Mouse (Mus musculus) ES-CJ7 (cell line): ENCODE measurements around the gene Pifo.
A peak's percentile ranks its signal among the peaks of the same experiment; 100 is the strongest.
"Not testable (repeated sequence)": the region's sequence is repeated elsewhere in the genome, so short reads cannot be mapped to it uniquely, and the experiment has no call there.

Experiments
- DNase-seq: peaks from one replicate; pipeline ENCODE4 v3.0.0; 2011; ENCODE audit warnings: low read depth, low spot score

Pifo gene

DNA sequence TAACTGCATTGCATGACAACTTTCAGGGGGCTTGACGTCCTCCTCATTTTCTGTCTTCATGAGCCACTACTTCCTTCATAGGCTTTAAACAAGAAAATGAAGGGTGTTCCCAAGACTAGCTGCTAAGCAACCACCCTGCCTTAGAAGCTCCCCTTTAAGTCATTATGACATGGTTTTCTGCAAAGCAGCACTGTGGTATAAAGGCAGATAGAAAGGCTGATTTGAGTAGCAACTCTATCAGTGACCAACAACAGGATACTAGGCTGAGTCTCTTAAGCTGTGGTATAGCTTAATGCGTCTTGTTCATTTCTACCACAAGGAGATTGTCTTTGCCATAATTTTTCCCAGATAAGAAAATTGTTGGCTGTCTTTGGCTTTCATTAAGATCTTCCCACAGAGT, at the start of gene Pifo:
Gene Pifo (minus strand): TSS at position 101 of the 400 bp plus-strand sequence.
- no peak for DNase-seq

DNA sequence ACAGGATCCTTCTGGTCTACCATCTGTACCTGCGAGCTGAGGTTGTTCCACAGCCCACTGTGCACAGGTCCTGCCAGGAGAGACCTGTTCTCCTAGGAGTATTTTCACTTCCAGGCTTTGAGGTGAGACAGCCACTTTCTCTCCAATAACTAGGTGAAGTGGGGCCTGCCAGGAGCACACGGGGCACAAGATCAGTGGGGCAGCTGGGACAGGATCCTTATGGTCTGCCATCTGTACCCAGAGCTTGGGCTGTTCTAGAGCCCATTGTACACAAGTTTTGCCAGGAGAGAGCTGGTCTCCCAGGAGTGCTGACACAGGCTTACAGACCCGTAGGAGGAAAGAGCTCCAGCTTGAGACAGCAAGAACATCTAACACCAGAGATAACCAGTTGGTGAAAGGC, 43.5 kb upstream of the Pifo start:
- no peak for DNase-seq

DNA sequence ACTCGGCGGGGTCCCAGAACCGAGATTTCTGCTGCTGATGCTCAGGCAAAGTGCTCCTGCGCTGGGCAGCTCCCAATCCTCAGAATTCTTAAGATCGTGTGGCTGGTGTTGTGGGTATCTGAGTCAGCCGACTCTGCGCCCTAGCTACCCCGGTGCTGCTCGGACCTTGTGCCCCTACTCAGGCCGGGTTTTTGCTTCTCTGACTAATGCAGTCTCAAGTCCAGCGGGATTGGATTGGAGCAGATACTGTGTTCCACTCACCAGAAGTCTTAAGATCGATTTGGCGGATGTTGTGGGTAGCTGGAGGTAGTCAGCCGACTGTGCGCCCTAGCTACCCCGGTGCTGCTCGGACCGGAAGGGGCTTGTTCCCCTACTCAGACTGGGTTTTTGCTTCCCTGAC, 37.5 kb upstream of the Pifo start:
- peak; percentile 52 for DNase-seq

DNA sequence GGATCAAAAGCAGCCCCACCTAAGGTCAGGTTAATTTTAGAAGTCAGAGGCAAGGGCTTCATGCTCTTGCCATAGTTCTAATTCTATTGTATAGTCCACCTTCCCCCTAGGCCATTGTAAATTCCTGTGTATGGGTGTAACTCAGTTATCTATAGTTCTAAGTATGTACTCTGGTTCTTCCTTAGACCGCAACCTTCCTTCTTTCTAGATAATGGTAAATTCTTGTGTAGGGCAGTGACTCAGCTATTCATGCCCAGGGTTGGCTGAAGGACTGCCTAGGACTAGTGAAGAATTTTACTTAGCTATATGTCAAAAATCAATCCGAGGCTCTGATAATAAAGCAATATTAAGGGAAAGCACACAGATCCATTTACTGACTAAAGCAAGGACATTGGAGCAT, 25.9 kb upstream of the Pifo start:
- no peak for DNase-seq

DNA sequence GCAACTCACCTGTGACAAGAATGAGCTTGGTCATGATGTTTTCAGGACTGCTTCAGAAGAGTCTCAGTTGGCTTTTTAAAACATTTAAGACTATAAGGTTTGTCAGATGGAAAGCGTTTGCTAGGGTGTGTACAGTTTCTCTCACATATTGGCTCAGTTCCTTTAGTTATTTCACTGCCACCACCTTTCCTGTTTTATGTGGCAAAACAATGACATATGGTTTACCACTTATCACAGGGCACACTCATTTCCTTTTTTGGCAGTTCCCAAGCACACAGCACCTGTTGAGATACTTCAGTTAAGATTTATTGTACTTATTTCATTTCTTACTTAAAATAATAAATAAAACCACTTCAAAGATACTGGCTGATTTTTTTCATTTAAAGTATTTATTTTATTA, 18.3 kb upstream of the Pifo start, which contains the start of gene Chil5:
Gene Chil5 (minus strand): TSS at position 34 of the 400 bp plus-strand sequence.
- no peak for DNase-seq

DNA sequence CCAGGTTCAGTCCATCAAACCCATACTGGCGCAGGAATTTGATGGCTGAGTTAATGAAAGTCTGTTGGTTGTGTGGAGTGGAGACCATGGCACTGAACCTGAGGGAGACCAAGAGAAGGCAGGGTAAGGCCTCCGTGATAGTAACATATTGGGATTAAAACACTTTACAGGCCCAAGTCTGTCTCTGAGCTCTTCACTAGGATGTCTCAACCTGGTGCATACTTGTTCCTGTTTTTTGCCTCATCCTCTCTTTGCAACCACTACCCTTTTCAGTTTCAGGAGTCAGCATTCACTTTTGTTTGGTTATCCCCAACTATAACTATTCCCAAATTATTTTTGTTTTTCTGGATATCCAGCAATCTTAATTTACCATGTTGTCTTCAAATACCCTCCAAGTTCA, 9.7 kb upstream of the Pifo start:
- DNase-seq = no peak

DNA sequence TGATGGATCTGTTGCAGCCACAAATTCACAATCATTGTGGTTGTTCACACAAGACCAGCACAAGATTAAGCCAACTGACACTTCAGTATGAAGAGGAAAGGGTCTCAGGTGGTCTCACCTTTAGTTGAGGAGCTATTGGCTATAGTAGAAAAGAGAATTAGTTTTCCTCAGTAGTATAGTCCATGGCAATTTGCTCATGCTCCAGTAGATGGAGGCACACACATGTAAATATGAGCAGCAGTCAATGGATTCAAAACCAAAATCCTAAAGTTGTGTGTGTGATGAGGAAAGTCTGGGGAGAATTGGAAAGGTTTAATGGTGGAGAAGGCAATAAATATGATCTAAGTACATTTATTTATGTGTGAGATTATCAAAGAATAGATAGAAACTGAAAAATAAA, 7.4 kb upstream of the Pifo start:
- DNase-seq = no peak

DNA sequence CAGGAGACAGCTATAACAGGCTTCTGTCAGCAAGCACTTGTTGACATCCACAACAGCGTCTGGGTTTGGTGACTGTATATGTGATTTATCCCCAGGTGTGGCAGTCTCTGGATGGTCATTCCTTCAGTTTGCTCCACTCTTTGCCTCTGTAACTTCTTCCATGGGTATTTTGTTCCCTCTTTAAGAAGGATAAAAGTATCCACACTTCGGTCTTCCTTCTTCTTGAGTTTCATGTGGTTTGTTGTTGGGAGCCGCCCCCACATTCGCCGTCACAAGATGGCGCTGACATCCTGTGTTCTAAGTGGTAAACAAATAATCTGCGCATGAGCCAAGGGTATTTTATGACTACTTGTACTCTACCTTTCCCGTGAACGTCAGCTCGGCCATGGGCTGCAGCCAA, 11.1 kb downstream of the Pifo start:
- DNase-seq = not testable (repeated sequence)

DNA sequence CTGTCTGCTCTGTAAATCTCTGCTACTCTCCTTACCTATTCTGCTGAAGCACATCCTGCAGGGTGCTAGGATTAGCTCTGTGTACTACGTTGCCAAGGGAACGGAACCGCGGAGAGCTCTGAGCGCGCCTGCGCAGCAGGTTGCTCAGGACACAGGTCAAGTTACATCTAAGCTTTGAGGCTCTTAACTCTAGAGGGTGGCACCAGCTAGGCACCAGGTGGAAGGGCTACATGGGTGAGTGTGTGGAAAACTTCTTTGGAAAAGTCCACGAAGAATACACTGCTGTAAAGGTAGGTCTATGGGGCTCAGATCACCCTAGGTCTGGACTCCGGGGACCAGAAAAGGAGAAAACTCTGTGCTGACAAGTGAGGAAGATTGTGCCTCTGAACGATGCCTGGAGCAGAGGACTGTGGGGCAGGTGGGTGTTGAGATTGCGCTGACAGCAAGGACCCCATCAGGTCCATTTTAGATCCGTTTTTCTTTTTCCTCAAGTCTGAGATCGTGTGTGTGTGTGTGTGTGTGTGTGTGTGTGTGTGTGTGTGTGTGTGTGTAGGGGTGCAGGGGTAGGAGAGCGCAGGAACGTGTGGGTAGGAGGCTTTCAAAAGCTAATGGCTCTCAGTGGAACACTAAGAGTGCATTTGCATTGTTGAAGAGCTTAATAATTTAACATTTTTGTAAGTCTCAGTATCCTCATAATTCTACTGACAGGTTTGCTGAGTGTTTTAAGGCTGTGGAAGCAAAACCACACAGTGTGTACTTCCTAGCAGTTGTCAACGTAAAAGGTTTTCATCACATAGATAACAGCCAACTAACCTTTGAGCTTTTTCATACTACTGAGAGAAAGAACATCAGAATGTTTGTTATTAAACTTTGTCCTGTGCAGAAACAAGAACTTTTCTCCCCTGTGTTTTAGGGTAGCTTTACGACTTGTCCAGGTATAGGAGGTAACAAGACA, 12.8 kb downstream of the Pifo start:
- peak; percentile 88 for DNase-seq

DNA sequence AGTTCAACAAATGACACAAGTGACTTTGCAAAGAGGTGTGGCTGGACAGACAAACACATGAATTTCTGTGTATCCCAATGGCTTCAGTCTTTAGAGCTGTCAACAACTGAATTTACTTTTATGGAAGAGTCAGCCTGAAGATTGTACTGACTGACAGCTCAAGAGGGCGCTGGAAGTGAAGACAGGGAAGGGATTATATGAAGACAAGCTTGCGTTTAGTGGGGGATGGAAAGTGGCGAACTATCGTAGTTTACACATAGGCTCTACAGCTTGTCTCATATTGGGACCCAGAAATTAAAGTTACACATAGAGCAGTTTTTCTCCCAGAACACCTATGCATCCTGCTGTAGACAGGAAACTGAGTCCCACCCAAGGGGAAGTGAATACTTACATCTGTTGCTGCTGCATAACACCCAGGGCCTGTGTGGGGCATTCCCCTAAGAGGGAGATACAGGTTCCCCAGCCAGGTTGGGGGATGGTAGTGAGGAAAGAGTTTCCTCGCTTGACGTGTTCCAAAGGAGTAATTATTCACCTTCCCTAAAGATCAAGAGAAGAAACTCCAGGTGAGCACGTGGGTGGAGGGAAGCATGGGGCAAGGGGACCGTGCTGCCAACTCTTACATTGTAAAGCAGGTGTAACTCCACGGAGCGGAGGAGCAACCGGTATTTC, 13.6 kb downstream of the Pifo start:
- peak; percentile 7 for DNase-seq

DNA sequence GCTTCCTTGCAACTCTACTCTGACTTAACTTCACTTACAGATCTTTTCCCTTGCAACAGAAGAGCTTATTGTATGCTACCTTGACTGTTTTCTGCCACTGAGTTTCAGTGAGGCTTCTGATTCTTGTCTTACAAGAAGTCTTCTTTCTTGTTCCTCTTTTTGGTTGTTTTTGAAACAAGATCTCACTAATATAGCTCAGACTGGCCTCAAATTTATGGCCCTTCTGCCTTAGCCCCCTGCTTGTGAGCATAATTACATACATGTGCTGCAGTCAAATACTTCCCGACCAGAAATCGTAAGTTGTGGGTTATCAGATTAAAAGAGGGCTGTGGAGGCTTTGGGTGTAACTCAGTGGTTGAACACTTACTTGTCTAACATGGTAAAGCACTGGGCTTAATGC, 19.7 kb downstream of the Pifo start:
- no peak for DNase-seq

DNA sequence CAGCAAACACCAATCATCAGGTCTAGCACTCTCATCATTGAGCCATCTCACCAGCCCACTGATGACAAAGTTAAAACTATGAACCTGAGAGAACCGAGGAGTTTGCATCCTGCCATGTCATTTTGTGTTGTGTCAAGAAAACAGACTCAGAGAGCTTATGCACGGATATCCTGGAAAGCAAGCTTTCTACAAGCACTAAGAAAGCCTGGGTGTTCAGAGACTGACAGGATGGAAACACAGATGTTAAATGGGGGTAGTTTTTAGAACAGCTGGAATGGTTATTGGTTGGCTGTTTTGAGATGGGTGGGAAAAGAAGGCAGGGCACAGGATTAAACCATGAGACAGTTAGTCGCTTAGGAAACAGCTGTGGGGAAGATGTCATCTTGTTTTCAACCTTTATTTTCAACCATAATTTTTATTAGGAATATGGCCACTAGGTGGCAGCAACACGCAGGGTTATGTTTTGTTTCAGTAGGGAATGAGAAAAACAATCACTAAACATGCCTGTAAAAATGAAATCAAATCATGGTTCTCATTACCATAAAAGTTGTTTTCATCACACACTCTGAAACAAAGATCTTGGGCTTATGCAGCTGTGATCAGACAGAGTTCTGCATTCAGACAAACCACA, 22.7 kb downstream of the Pifo start:
- peak; percentile 13 for DNase-seq

DNA sequence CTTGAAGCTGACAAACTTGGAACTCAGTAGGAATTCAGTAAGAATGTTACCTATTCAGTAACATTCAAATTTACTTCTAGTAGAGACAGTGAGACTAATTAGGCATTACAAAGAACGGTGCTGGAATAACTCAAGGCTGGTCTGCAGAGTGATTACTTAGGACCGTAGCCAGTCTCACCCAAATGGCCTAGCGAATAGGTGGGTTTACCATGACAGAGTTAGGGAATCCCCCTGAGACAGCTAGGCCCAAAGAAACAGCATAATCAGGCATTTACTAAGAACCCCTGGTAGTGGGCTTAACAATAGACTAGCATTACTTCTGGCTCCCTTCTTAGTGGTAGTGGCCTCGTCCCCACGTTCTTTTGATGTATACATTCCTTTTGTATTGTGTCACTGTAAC, 24.8 kb downstream of the Pifo start:
- peak; percentile 29 for DNase-seq

DNA sequence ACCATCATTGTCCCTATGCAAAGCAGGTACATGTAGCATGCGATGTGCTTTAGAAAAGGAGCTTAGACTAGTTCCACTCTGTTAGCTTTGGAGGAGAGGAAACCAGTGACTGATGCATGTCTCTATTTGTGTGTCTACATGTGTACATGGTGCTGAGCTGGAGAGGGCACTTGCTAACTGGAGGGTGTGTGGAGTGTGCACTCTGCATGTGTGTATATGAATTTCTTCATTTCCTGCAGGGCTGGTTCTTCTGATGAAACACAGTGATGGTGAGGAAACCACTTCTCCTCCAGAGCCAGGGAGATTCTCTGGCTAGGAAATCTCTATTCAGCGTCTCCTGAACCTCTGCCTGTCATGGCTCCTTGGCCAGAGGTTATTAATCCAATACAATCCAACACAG, 40.3 kb downstream of the Pifo start:
- no peak for DNase-seq

DNA sequence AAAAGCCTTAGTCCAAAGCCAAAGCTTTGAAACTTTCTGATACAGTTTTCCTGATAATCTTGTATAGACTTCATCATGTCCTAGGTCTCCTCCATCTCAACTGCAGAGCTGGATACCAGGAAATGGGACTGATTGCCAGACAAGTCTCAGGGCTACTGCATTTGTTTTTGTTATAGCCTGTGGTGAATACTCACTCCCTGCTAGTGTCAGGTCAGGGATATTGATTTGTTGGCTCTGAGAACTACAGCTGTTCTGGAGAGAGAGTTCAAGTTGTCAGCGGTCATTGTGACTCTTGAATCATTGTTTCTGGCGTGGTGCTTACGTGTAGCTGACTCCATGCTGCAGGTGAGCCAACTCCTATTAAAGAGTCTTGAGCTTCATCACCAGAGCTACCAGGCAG, 41.0 kb downstream of the Pifo start, which contains the start of gene Ovgp1:
Gene Ovgp1 (plus strand): TSS at position 301 of the 400 bp plus-strand sequence.
- no peak for DNase-seq

DNA sequence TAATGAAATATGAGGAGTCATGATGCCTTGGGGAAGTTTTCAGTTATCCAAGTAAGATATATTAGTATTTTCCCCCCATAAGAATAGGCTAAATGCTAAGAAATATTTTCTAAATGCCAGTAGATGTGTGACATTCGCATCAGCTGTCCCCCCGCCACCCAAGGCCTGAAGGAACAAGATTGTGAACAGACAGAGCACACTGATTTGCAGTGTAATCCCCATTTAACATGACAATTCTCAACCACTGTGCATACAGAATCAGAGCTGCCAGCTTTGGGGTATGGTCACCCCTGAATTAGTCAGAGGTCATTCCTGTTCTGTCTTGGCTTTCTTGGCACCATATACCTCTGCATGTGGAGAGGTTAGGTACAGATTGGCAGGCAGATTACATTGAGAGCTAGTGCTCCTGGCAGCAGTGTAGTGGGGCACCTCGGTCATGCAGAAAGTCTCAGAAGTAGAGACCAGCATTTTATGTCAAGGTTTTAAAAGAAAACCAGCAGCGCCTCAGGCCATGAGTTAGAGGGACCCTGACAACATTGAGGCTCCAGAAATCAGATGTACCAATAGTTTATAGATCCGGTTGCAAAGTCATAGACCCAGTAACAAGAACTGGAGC, 42.5 kb downstream of the Pifo start:
- DNase-seq = no peak

DNA sequence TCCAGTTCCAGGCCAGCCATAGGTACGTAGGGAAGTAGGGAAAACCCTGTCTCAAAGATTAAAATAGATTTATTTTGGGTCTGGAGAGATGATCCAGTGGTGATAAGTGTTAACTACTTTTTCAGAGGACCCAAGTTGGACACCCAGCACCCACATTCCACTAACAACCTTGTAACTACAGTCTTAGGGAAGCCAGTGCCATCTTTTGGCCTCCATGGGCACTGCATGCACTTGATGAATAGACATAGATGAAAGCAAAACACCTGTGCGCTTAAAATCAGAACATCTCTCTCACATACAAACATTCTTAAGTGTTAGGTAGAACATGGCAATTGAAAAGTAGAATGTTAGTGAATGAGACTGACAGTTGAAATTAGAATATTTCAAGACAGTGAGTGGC, 53.7 kb downstream of the Pifo start:
- peak; percentile 66 for DNase-seq

DNA sequence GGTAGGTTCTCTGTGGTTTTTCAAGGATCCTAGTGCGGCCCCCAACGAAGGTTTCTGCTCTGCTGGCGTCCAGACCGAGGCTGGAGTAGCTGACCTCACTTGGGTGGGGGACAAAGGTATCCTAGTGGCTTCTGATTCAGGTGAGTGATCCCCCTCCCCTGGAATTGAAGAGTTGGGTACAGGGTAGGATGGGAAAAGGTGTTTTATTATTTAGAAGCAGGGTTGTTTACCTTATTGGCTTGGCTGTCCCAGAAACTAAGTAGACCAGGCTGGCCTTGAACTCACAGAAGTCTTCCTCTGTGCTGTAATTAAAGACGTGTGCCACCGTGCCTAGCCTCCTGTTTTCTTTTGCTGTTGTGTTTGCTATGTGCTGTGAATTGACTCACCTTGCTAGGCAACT, 54.4 kb downstream of the Pifo start, which contains the start of gene Atp5f1:
Gene Atp5f1 (minus strand): TSS at position 101 of the 400 bp plus-strand sequence.
- no peak for DNase-seq

DNA sequence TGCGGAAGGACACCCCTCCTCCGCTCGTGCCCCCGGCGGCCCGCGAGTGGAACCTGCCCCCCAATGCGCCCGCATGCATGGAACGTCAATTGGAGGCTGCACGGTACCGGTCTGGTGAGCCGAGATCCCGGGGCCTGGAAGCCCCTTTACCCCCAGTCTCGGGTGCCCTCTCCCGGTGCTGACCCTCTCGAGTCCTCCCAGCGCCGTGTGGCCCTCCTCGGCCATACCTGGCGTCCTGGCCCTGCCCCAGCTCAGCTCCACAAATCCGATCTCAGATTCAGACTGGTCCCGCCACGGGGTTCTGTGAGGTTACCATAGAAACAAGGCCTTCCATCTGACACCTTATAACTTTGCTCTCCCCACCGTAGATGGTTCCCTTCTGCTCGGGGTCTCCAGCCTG, 54.9 kb downstream of the Pifo start:
- DNase-seq = peak; percentile 43

DNA sequence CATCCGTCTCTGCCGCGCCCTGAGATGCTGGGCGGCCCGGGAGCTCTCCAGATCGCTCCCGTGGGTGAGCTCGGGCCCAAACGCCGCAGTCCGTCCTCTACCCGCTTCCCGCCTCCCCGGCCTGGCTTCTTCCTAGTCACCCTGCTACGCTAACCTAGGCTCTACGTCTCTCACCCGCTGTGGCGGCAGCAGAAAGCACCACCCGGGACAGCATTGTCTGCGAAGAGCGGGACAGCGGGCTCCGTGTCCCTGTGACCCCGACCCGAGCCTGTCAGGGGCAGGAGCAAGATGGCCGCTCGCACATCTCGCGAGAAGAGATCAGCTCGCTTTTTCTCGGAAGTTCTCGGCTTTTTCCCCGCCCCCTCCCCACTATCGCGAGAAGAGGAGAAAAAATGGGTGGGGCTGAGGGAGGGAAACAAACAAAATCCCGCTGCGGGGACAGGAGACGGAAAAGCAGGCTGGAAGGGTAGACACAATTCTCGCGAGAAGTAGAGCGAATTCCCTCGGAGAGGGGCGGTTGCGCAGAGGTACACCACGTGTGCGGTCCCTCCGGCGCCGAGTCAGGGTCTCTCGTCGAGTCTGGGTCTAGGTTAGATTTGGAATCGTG, 55.4 kb downstream of the Pifo start, which contains the start of gene Wdr77:
Gene Wdr77 (plus strand): TSS at position 396 of the 607 bp plus-strand sequence.
- peak; percentile 99 for DNase-seq

DNA sequence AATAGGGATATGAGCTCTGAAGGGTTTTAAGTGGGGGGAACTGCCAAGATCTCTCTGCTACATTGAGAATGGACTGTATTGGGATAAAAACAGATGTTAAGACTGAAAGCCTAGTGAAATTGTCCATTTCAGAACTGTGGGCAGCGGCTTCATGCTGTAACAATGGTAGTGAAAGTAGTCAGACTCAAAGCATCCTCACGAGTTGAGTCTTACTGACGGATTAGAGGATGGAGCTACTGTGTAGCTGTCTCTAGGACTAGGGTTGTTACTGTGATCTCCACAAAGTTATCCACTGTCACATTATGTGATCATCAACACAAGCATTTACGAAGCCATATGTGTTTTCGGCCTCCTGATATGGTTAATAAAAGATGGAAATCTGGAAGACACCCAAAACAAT, 56.2 kb downstream of the Pifo start:
- no peak for DNase-seq
